Mouse (Mus musculus) liver, postnatal 0 days (tissue): Measurements from ENCODE around the gene Mfsd4b3. TPM values are rescaled to one million over a fixed set of nuclear protein-coding genes. Genes with fewer than 3 reads are reported as not detected.

Experiments
- ATAC-seq: fragments of 200-750 bp; cut with Nextera tagmentation; 2 replicates; pipeline ENCODE4 v1.8.0; 2017; ENCODE audit warnings: mild to moderate bottlenecking, moderate library complexity
- DNase-seq: peaks from one replicate; pipeline ENCODE4 v3.0.0-alpha.2; 2016
- H3K27ac ChIP-seq: fragments of 300-500 bp; sonication (generic); 2 replicates; pipeline ENCODE4 v1.5.1; 2014; ENCODE audit warnings: antibody characterized with exemption, moderate library complexity, mild to moderate bottlenecking, low read depth
- H3K27me3 ChIP-seq: fragments of 300-500 bp; sonication (generic); 2 replicates; pipeline ENCODE4 v1.6.1; 2014; ENCODE audit warnings: low read length, control low read depth, mixed read lengths; ENCODE audit not compliant: insufficient read depth
- H3K36me3 ChIP-seq: fragments of 300-500 bp; sonication (generic); replicated peaks from 2 replicates; pipeline ENCODE4 v1.6.1; 2014; ENCODE audit warnings: mild to moderate bottlenecking, control low read depth, low read length, moderate library complexity, mixed read lengths; ENCODE audit not compliant: insufficient read depth
- H3K4me1 ChIP-seq: fragments of 300-500 bp; sonication (generic); 2 replicates; pipeline ENCODE4 v1.6.1; 2014; ENCODE audit warnings: antibody characterized with exemption, mild to moderate bottlenecking, control low read depth; ENCODE audit not compliant: insufficient read depth
- H3K4me2 ChIP-seq: fragments of 300-500 bp; sonication (generic); 2 replicates; pipeline ENCODE4 v1.6.1; 2014; ENCODE audit warnings: low read depth, mild to moderate bottlenecking, low read length, moderate library complexity, mixed read lengths
- H3K4me3 ChIP-seq: fragments of 300-500 bp; sonication (generic); 2 replicates; pipeline ENCODE4 v1.5.1; 2014; ENCODE audit warnings: low read depth, low read length
- H3K9ac ChIP-seq: fragments of 300-500 bp; sonication (generic); replicated peaks from 2 replicates; pipeline ENCODE4 v1.6.1; 2014; ENCODE audit warnings: mild to moderate bottlenecking, moderate library complexity
- H3K9me3 ChIP-seq: fragments of 300-500 bp; sonication (generic); 2 replicates; pipeline ENCODE4 v1.6.1; 2016; ENCODE audit warnings: mild to moderate bottlenecking, control low read depth, low read length, mixed read lengths
- CTCF ChIP-seq: sonication (generic); IDR thresholded peaks from 2 replicates; pipeline ENCODE4 v1.5.1; 2016; ENCODE audit warnings: antibody characterized with exemption, low read depth
- EP300 ChIP-seq: IDR thresholded peaks from 2 replicates; pipeline ENCODE4 v1.6.1; 2016; ENCODE audit warnings: antibody characterized with exemption, low read depth, mild to moderate bottlenecking
- WGBS: fragments of 180-500 bp; shearing (Covaris S2); extraction: QIAGEN DNeasy Blood & Tissue Kit; methylation state at CpG from one replicate; pipeline ENCODE4 v1.1.7; 2014; ENCODE audit not compliant: insufficient replicate concordance; 5-methylcytosine and 5-hydroxymethylcytosine counted together
- polyA plus RNA-seq: library from polyadenylated mRNA; unstranded; fragments of >200 nt; fragmentation: Nextera tagmentation; extraction: Ambion mirVana; gene quantifications from 2 replicates; pipeline ENCODE4 v1.2.1, GENCODE M21; 2015

Mfsd4b3 gene
- polyA plus RNA-seq, 1 experiment from 2014 or later, result 5.5 TPM

DNA sequence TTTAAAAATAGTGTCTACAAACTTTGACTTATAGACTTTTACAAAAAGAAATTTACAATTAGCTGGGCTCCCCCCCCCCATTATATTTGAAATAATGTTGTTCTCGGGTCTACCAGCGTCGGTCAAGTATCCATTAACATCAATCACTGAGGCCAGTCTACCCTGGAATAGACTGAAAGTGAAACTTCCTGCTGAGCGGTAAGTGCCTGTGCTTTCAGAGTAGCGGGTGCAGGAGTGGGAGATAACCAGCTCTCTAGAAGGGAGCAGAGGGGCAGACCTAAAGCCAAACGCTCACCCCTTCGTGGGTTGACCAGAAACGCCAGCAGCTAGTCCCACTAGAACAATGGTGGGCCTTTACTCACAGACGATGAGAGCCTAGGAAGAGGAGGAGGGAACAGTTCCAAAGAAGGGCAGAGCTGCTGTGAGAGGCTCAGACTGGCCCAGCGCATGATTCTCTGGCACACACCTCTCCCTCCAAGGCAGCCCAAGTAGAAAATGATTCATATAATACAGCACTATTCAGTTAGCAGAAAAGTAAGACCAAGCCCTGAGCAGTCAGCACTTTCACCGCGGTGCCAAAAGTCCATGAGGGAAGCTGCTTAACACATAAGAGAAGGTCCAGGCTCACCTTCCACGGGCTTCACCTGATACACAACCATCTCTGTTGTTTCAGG lies 51.0 kb downstream of the Mfsd4b3 start:
- DNase-seq, result no peak
- Histone ChIP-seq H3K4me1 (no peaks in the 10 kb centered on the region), H3K9me3 (no peaks in the 10 kb centered on the region), H3K27me3 (no peaks in the 10 kb centered on the region), H3K4me2 (peak overlapping the region; percentile 26; the same call in 1 of the 2 replicates), H3K4me3 (no peak overlapping the region), H3K36me3 (no peaks in the 10 kb centered on the region), H3K9ac (0 out of 2 replicates have a peak overlapping the region, but pooled peaks have one; percentile 16), H3K27ac (no peak overlapping the region)
- no peak for TF ChIP-seq EP300
- TF ChIP-seq CTCF, result no peak
- WGBS, result 56% methylated on average over 13 of the region's 13 CpGs
- no peak for ATAC-seq

DNA sequence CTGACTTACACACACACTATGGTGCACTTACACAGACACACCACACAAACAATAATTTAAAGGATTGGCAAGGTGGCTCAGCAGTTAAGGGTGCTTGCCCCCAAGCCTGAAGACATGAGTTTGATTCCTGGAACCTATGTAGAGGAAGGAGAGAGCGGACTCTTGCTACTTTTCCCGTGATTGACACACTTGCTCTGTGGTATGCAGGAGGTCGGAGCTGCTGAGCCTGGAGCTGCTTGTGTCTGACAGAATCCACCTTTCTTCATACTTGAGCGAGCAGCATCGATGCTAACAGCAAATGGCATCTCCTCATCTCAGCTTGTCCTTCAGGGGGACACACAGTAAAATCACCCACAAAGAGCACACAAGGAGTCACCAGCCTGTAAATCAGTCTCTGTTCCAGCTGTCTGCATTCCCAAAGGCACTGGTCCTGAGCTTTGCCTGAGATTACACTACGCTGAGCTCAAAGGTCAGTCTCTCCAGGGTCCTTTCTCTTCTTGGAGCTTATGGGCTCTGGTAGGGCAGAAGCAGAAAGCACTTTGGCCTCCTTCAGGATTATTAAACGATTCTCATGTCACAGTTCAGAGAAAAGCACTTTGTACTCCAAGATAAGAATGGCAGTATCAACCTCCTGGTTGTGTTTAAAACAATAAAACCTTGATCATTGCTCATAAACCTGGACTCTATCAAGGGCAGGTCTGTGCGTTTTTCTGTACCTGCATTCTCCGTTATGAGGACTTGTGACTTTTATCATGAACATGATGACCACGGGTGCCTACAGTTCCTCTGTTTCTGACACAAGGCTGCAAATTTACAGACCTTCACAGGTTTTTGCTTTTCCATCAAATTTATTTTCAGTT lies 52.9 kb downstream of the Mfsd4b3 start:
- no peak for ATAC-seq
- no peak overlapping the region for H3K9ac ChIP-seq
- H3K27me3 ChIP-seq, result no peaks in the 10 kb centered on the region
- H3K9me3 ChIP-seq, result no peaks in the 10 kb centered on the region
- H3K4me3 ChIP-seq, result no peak overlapping the region
- H3K27ac ChIP-seq, result no peak overlapping the region
- no peaks in the 10 kb centered on the region for H3K36me3 ChIP-seq
- no peak overlapping the region for H3K4me2 ChIP-seq
- DNase-seq, result no peak
- H3K4me1 ChIP-seq, result no peaks in the 10 kb centered on the region
- WGBS, result 70% methylated on average over 10 of the region's 10 CpGs
- TF ChIP-seq EP300 (no peak), CTCF (no peak)

DNA sequence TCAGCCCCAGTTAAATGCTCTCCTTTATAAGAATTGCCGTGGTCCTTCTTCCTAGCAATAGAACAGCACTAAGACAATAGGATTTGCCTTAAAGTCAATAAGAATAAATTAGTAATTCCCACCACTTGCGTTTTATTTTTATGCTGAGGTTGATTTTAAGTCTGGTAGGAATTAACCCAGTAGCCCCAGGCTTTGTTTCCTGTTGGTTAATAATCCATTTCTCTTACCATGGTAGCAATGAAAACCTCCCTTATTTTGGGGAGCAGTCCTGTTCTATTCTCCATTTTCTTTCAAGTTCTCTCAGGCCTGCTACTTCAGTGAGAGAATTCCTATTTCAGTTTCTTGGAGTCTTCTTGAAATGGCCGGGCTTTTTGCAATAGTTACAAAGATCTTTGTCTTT lies 55.8 kb downstream of the Mfsd4b3 start:
- Histone ChIP-seq H3K36me3 (no peaks in the 10 kb centered on the region), H3K9me3 (no peaks in the 10 kb centered on the region), H3K27me3 (no peaks in the 10 kb centered on the region), H3K27ac (no peak overlapping the region), H3K4me2 (no peak overlapping the region), H3K4me3 (no peak overlapping the region), H3K4me1 (0 out of 2 replicates have a peak, but pooled peaks cover 4% of the 10 kb centered on the region), H3K9ac (no peak overlapping the region)
- TF ChIP-seq EP300 (no peak), CTCF (no peak)
- ATAC-seq (no peak), DNase-seq (no peak)
- WGBS, result 71% methylated on average over 3 of the region's 3 CpGs

DNA sequence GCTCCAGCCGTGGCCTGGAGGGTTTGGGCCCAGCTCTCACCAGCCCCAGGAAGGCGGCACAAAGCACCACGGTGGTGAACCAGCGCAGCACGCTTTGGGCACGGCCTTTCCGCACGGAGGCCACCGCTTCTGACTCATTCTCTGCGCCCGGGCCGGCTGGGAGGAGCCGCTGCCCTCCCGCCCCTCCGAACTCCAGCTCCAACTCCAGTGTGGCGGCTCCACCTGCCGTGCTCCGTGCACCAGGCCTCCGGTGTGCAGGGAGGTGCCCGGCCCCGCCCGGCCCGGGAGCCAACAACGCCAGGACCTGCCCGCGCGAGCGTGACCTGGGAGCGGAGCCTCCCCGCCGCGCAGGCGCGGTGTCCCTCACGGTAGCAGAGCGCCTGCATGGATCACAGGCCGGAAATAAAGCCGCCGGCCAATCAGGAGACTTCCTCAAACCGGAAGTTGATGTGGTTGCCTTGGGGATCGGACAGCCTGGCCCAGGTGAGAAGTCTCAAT lies 61.0 kb downstream of the Mfsd4b3 start, which contains the start of gene Mfsd4b4:
TSS of gene Mfsd4b4 (minus strand) at position 365 of the 498 bp plus-strand sequence.
- peak within 1 kb of the TSS; percentile 82 for H3K4me2 ChIP-seq
- DNase-seq (peak; percentile 90), ATAC-seq (peak; percentile 99)
- H3K4me1 ChIP-seq, result peaks cover 18% of the 10 kb centered on the region
- H3K9me3 ChIP-seq, result no peaks in the 10 kb centered on the region
- no peaks in the 10 kb centered on the region for H3K27me3 ChIP-seq
- no peak for TF ChIP-seq EP300
- TF ChIP-seq CTCF, result no peak
- no peaks in the 10 kb centered on the region for H3K36me3 ChIP-seq
- 1% methylated on average over 41 of the region's 41 CpGs for WGBS
- H3K4me3 ChIP-seq, result peak within 1 kb of the TSS; percentile 67
- peak within 1 kb of the TSS; percentile 72 for H3K9ac ChIP-seq
- peak within 1 kb of the TSS; percentile 90 for H3K27ac ChIP-seq

Other genes starting within 250 kb of the Mfsd4b3 start
- 2.8 and 2.9 TPM in 2 replicates for gene Rev3l, start 228.0 kb downstream of the Mfsd4b3 start, polyA plus RNA-seq
- 1.4 and 1.6 TPM in 2 replicates for gene Mfsd4b4, start 60.9 kb downstream of the Mfsd4b3 start, polyA plus RNA-seq
- gene Mfsd4b2, start 33.2 kb downstream of the Mfsd4b3 start, polyA plus RNA-seq, result not detected in 2 replicates
- gene Mfsd4b5, start 26.5 kb upstream of the Mfsd4b3 start, polyA plus RNA-seq, result 0.06 and 0.09 TPM in 2 replicates
- 6.0 and 6.1 TPM in 2 replicates for gene Mfsd4b1, start 65.1 kb upstream of the Mfsd4b3 start, polyA plus RNA-seq
- gene Slc16a10, start 182.1 kb upstream of the Mfsd4b3 start, polyA plus RNA-seq, result 20.2 and 22.1 TPM in 2 replicates